Mouse (Mus musculus) stomach, postnatal 0 days (tissue): ENCODE data around the gene Olfr520.

Experiments used
- CTCF ChIP-seq: IDR thresholded peaks from 2 replicates; pipeline ENCODE4 v1.5.1; 2016; ENCODE audit warnings: antibody characterized with exemption, low read depth, mild to moderate bottlenecking, moderate library complexity
- EP300 ChIP-seq: optimal IDR thresholded peaks from 2 replicates; pipeline ENCODE3; 2016; ENCODE audit warnings: antibody characterized with exemption

- TF ChIP-seq CTCF = no peak
- no peak for TF ChIP-seq EP300
Measured at GRCm38 (mm10) chr7:99781385-99781784, 51.3 kb downstream of the Olfr520 start.
